Mouse (Mus musculus): ENCODE measurements around the gene Cacnb2.

The Cacnb2 gene

GRCm38 (mm10) chr2:14602788-14603187 lies at the start of gene Cacnb2:
TSS of gene Cacnb2 (plus strand) at chr2:14603088.
- TF ChIP-seq GATA4 (IDR thresholded peaks at IDR 0.05; ENCODE audit: insufficient replicate concordance, low read length) = no peak

DNA sequence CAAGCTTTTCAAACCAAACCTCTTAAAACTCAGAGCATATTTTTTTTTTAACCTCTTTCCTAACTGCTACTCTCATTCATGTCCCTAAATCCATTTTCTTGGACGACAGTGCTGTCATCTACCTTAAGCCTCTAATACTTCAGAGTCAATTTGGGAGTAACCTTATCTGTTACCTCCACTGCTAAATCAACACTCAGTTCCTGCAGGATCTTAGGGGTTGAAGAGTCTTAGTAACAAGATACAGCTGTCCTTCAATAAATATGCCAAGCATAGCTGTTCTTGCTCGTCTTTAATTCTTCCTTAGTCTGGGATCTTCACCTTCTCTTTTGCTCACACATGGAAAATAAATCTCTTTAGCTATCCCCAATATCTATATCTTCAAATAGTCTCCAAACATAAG lies 34.9 kb upstream of the Cacnb2 start:
- no peak for TF ChIP-seq GATA4 (IDR thresholded peaks at IDR 0.05; ENCODE audit: insufficient replicate concordance, low read length)

- TF ChIP-seq GATA4 (IDR thresholded peaks at IDR 0.05; ENCODE audit: insufficient replicate concordance, low read length) = no peak
Measured at GRCm38 (mm10) chr2:14571300-14571699, 31.6 kb upstream of the Cacnb2 start.

GRCm38 (mm10) chr2:14589541-14589940 lies 13.3 kb upstream of the Cacnb2 start:
- TF ChIP-seq GATA4 (IDR thresholded peaks at IDR 0.05; ENCODE audit: insufficient replicate concordance, low read length) = no peak

DNA sequence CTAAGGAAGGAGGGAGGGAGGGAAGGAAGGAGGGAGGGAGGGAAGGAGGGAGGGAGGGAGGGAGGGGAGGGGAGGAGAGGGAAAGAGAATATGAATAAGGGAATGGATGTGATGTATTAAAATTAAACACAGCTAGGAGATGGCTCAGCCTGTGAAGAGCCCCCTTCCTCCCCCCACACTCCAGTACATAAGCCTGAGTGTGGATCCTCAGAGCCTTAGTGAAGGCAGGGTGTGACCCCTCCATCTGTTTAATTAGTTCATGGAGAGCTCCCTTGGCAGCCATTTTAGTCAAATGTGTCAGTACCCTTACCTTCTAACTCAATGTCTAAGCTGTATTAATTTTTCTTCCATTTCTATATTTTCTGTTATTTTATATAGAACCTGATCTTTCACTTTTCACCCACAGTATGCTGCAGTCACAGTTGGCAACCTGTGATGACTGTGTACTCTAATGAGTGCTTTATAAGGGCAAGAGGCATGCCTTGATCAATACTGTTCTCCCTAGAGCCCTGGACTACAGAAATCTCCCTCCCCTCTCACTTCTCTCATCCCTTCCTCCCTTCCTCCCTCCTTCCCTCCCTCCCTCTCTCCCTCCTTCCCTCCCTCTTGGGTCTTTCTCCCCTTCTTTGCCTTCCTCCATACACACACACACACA lies 4.9 kb upstream of the Cacnb2 start:
- no peak for TF ChIP-seq GATA4 (IDR thresholded peaks at IDR 0.05; ENCODE audit: insufficient replicate concordance, low read length)

DNA sequence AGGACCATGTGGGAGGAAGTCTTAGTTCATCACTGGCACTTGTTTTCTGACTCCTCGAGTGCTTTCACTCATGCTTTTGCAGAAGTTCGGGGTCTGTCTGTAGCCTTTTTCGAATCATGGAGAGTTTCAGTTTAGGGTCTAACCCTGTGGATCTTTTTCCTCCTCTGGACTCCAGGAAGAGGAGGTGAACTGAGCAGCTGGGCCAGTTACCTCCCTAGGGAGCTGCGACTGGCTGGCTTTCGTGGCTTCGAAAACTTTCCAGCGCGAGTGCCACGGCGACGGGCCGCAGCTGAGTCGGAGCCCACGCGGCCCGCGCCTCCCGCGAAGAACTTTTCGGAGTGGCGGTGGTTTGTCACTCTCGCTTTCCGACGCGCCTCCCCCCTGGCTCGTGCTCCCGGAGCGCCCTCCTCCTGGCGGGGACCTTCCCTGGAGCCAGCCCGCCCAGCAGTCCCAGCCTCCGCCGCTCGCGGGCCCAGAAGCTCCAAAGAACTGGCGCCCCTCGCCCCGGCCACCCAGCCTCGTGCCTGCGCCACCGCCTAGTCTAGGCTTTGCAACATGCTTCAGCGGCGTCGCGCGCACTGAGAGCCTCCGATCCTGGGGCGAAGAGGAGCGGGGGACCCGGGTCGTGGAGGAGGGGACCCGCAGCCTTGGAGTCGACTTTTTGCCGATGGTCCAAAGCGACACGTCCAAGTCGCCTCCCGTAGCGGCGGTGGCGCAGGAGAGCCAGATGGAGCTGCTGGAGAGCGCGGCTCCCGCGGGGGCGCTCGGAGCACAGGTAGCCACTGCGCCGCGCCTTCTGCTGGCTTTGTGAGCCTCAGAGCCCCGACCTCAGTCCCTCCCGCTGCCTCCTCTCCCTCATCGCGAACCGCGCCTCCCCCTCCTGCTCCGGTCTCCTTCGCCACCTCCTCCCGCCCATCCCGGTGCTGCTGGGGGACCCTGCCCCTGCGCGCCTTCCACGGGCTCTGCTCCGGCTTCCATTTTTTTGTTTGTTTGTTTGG lies 1.2 kb downstream of the Cacnb2 start:
- TF ChIP-seq GATA4 (IDR thresholded peaks at IDR 0.05; ENCODE audit: insufficient replicate concordance, low read length) = no peak

DNA sequence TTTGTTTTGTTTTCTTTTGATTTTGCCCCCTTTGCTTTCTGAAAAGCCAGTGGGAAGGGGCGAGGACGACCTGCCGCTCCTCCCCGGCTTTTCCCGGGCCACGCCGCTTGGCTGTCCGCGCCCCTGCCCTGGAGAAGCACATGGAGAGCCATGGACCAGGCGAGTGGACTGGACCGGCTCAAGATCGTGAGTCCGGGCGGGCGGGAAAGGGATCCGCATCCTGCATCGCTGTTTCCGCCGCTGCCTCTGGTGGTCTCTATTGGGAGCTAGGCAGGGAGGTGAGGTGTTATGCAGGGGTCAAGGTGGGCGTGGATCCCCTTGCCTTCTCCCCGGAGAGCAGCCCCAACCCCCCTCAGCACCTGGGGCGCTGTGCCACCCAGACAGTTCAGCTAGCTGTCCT lies 1.9 kb downstream of the Cacnb2 start:
- TF ChIP-seq GATA4 (IDR thresholded peaks at IDR 0.05; ENCODE audit: insufficient replicate concordance, low read length) = no peak

DNA sequence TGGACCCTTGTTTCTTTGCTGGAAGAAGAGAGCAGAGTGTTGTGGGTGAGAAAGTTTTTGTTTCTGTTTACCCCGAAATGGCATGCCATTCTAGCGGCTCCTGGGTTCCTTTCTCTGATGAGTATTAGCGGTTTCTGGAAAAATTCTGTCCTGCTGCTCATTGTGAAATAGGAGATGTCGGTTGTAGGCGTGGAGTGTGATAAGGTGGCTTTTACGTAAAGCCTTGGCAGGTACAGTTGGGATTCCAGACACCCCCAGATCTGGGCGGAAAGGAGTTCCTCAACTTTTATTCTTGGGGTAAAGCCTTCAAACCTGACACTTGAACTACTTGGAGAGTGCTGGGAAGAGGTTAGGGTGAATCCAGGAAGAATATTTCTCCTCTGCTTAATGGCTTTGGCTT lies 2.3 kb downstream of the Cacnb2 start:
- TF ChIP-seq GATA4 (IDR thresholded peaks at IDR 0.05; ENCODE audit: insufficient replicate concordance, low read length) = no peak

DNA sequence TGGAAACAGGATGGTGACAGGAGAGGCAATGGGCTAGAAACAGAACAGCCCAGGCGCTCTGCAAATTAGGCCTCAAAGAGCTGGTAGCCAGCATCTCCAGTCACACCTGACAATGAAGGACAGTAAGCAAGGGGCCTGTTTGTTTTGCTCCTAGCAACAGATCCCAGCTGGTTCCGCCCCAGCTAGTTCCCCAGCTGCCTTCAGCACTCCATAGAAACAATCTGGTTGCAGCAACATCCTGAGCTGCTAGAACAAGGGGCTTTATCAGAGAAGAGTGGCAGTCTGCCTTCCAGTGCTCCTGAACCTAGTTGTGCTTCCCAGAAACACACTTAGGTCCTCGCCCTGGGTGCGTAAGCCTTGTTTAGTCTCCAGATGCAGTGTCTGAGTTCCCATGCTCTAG lies 5.7 kb downstream of the Cacnb2 start:
- no peak for TF ChIP-seq GATA4 (IDR thresholded peaks at IDR 0.05; ENCODE audit: insufficient replicate concordance, low read length)

GRCm38 (mm10) chr2:14612705-14613104 lies 9.8 kb downstream of the Cacnb2 start:
- TF ChIP-seq GATA4 (IDR thresholded peaks at IDR 0.05; ENCODE audit: insufficient replicate concordance, low read length) = no peak

DNA sequence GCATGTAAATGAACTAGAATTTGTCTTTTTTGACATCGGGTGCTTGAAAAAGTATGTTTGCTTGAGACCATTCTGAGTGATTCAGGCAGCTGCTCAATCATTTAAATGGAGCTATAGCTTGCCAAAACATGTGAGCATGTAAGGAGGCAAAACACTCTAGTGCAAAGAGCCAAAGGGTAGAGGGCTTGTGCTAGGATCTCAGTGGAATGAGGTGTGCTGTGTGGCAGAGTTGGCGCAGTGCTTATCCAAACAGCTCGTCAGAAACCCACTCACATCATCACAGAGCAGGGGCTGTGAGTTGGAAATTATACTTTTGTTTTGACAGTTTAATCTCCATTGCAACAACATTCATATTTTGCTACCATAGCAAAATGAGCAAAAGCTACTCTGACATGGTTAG lies 13.5 kb downstream of the Cacnb2 start:
- TF ChIP-seq GATA4 (IDR thresholded peaks at IDR 0.05; ENCODE audit: insufficient replicate concordance, low read length) = no peak

DNA sequence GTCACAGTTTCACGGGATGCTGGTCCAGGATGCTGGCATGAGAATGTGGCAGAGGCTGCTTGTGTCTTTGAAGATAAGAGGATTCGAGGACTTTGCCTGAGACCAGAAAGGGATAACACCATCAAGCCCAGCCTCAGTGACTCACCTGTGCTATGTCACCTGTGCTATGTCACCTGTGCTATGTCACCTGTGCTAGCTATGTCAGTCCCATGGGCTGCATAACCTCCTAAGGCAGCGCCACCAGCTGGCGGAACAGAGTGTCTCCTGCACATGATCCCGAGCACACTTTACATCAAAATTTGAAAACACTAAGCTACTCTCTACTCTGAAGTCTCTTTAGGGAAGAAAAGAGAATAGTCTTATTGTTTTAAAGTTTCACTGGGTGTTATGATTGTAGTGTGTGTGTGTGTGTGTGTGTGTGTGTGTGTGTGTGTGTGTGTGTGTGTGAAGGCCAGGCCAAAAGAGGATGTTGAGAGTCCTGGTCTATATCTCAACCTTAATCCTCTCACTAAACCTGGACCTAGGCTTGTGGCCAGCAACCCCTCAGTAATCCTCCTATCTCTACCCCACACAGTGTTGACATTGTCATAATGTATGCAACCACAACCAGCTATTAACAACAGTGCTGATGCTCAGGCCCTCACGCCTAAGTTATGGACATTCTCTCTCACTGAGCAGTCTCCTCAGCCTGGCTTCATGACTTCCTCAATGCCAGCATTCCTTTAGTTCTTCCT lies 17.4 kb downstream of the Cacnb2 start:
- TF ChIP-seq GATA4 (IDR thresholded peaks at IDR 0.05; ENCODE audit: insufficient replicate concordance, low read length) = no peak

DNA sequence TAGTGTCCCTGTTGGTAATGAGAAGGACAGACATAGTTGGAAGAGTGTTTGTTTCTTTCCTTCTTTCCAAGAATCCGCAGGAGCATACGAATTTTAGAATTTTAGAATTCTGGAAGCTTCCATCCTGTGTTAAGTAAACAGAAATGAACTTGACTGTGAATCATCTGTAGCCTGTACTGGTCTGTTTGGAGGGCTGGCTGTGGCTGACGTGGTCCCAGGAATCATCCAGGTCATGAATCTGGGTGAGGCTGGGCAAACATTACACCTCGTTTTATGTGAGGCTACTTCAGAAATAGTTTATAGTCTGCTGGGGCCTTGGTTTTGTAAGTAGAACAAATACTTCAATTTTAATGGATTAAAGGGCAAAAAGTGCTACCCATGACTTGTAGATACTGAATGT lies 18.0 kb downstream of the Cacnb2 start:
- TF ChIP-seq GATA4 (IDR thresholded peaks at IDR 0.05; ENCODE audit: insufficient replicate concordance, low read length) = no peak

DNA sequence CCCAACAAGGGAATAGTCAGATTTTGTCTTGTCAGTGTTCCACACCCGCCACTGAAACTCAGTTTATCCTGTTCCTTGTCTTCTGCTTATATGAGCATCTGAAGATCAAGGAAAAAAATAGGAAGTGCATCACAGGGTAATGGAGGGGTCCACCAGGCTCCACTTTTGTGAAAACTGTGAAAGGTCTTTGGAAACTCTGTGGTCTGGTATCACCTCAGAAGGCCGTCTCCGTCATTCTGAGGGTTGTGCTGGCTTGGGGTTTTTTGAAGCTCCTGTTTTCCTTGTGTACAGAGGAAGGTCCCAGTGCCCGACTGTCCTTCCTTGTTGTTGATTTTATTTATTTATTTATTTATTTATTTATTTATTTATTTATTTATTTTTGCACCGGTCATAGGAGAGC lies 20.9 kb downstream of the Cacnb2 start:
- no peak for TF ChIP-seq GATA4 (IDR thresholded peaks at IDR 0.05; ENCODE audit: insufficient replicate concordance, low read length)

- TF ChIP-seq GATA4 (IDR thresholded peaks at IDR 0.05; ENCODE audit: insufficient replicate concordance, low read length) = no peak
Measured at GRCm38 (mm10) chr2:14629814-14630492, 27.1 kb downstream of the Cacnb2 start.
